Mouse (Mus musculus) lung, adult 2 months (tissue): ENCODE results near the gene Gm42742.
A peak's percentile ranks its signal among the peaks of the same experiment; 100 is the strongest.

ENCODE experiments used
- CTCF ChIP-seq: fragments of 200-500 bp; IDR thresholded peaks from 2 replicates; pipeline ENCODE4 v1.5.1; 2011; ENCODE audit warnings: mild to moderate bottlenecking, low read length, control low read depth; ENCODE audit not compliant: insufficient read depth
- POLR2A ChIP-seq: fragments of 200-500 bp; IDR thresholded peaks from 2 replicates; pipeline ENCODE4 v1.6.1; 2011; ENCODE audit warnings: low read depth, mild to moderate bottlenecking, control low read depth, low read length, borderline replicate concordance; ENCODE audit errors: extremely low read depth

DNA sequence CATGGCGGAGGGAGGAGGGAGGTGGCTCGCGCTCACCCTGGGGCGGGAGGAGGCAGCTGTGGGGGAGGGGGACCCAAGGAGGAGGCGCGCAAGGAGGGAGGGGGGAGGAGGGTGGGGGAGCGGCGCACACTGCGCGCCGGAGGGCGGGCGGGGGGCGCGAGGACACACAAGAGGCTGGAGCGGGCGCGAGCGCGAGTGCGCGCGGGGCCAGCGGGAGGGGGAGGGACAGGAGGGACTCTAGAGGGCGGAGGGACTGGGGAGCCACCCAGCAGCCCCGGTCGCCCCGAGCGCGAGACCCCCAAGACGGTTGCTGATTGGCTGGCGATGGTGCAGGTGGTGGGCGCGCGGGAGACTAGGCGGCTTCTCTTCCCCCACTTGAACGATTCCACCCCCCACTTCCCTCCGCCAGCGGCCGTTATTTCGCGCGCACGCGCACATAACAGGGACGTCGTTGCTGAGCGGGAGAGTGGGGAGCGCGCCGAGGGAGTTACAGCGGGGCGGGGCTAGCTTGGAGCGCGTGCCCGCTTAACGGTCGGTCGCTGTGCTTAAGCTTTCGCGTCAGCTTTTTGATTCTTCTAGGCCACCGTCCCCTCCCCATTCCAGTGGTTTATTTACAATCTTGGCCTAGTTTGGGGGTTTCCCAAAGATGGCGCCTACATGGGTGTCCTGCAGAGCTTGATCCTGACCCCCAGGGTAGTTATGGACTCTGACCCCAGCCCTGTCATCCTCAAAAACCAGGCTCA lies 6.3 kb upstream of the Gm42742 start, which contains the start of gene Maz:
- TF ChIP-seq POLR2A, result peak; percentile 88; the same call in 1 of the 2 replicates
- no peak for TF ChIP-seq CTCF
